Mouse (Mus musculus): ENCODE measurements around the gene Nfkbib. TPM values are rescaled to one million over a fixed set of nuclear protein-coding genes. Genes with fewer than 3 reads are reported as not detected.

The Nfkbib gene
- polyA plus RNA-seq, 1 experiment from 2014 or later: 65.8 TPM

- Histone ChIP-seq H3K4me1 (peaks cover 8% of the 10 kb centered on the region; the same call in 1 of the 2 replicates), H3K9ac (no peak overlapping the region), H3K36me3 (replicated peaks) (no peaks in the 10 kb centered on the region), H3K4me2 (no peak overlapping the region), H3K9me3 (no peaks in the 10 kb centered on the region), H3K27me3 (replicated peaks) (no peaks in the 10 kb centered on the region), H3K27ac (no peak overlapping the region), H3K4me3 (no peak overlapping the region)
- 76% methylated on average over 3 of the region's 3 CpGs for WGBS
- no peak for ATAC-seq (replicated peaks)
Observed at GRCm38 (mm10) chr7:28794496-28794895, 27.2 kb upstream of the Nfkbib start.

- no peak for ATAC-seq (replicated peaks)
- Histone ChIP-seq H3K27me3 (replicated peaks) (no peaks in the 10 kb centered on the region), H3K4me1 (peaks cover 8% of the 10 kb centered on the region; the same call in 1 of the 2 replicates), H3K4me2 (no peak overlapping the region), H3K9me3 (no peaks in the 10 kb centered on the region), H3K9ac (no peak overlapping the region), H3K4me3 (no peak overlapping the region), H3K27ac (no peak overlapping the region), H3K36me3 (replicated peaks) (no peaks in the 10 kb centered on the region)
- 48% methylated on average over 2 of the region's 2 CpGs for WGBS
Observed at GRCm38 (mm10) chr7:28793834-28794233, 26.5 kb upstream of the Nfkbib start.

- Histone ChIP-seq H3K9me3 (no peaks in the 10 kb centered on the region), H3K36me3 (replicated peaks) (no peaks in the 10 kb centered on the region; the same call in 1 of the 2 replicates), H3K27me3 (replicated peaks) (no peaks in the 10 kb centered on the region), H3K9ac (no peak overlapping the region), H3K4me2 (no peak overlapping the region), H3K4me1 (peaks cover 8% of the 10 kb centered on the region; the same call in 1 of the 2 replicates), H3K27ac (no peak overlapping the region), H3K4me3 (no peak overlapping the region)
- no peak for ATAC-seq (replicated peaks)
- WGBS: 88% methylated on average over 13 of the region's 14 CpGs
Observed at GRCm38 (mm10) chr7:28792391-28793185, 25.3 kb upstream of the Nfkbib start.

- ATAC-seq (replicated peaks): no peak
Observed at GRCm38 (mm10) chr7:28791706-28792105, 24.4 kb upstream of the Nfkbib start.

GRCm38 (mm10) chr7:28790066-28790806 is 22.9 kb upstream of the Nfkbib start:
- H3K4me1 ChIP-seq: no peaks in the 10 kb centered on the region
- no peak overlapping the region for H3K4me2 ChIP-seq
- no peak for ATAC-seq (replicated peaks)
- no peaks in the 10 kb centered on the region; the same call in 1 of the 2 replicates for H3K36me3 ChIP-seq (replicated peaks)
- 45% methylated on average over 8 of the region's 8 CpGs for WGBS
- no peaks in the 10 kb centered on the region for H3K9me3 ChIP-seq
- H3K9ac ChIP-seq: no peak overlapping the region
- H3K27ac ChIP-seq: no peak overlapping the region
- H3K27me3 ChIP-seq (replicated peaks): no peaks in the 10 kb centered on the region
- no peak overlapping the region for H3K4me3 ChIP-seq

More at GRCm38 (mm10) chr7:28791706-28792105, 24.4 kb upstream of the Nfkbib start:
- Histone ChIP-seq H3K4me2 (no peak overlapping the region), H3K27me3 (replicated peaks) (no peaks in the 10 kb centered on the region), H3K4me1 (peaks cover 4% of the 10 kb centered on the region; the same call in 1 of the 2 replicates), H3K36me3 (replicated peaks) (no peaks in the 10 kb centered on the region; the same call in 1 of the 2 replicates), H3K9me3 (no peaks in the 10 kb centered on the region), H3K9ac (no peak overlapping the region), H3K4me3 (no peak overlapping the region), H3K27ac (no peak overlapping the region)

- H3K36me3 ChIP-seq (replicated peaks): no peaks in the 10 kb centered on the region; the same call in 1 of the 2 replicates
- 85% methylated on average over 3 of the region's 3 CpGs for WGBS
- H3K27me3 ChIP-seq (replicated peaks): no peaks in the 10 kb centered on the region
- H3K9ac ChIP-seq: no peak overlapping the region
- no peaks in the 10 kb centered on the region for H3K9me3 ChIP-seq
- no peak overlapping the region for H3K4me3 ChIP-seq
- no peak overlapping the region for H3K4me2 ChIP-seq
- H3K27ac ChIP-seq: no peak overlapping the region
- no peaks in the 10 kb centered on the region for H3K4me1 ChIP-seq
- no peak for ATAC-seq (replicated peaks)
Observed at GRCm38 (mm10) chr7:28789235-28789634, 21.9 kb upstream of the Nfkbib start.

GRCm38 (mm10) chr7:28788307-28789195 is 21.2 kb upstream of the Nfkbib start, which contains the start of gene Rinl:
TSS of gene Rinl (plus strand) at chr7:28788969.
- Histone ChIP-seq H3K4me2 (no peak within 1 kb of the TSS), H3K9me3 (no peaks in the 10 kb centered on the region), H3K4me1 (no peaks in the 10 kb centered on the region), H3K27ac (no peak within 1 kb of the TSS), H3K9ac (no peak within 1 kb of the TSS), H3K4me3 (no peak within 1 kb of the TSS), H3K36me3 (replicated peaks) (no peaks in the 10 kb centered on the region; the same call in 1 of the 2 replicates), H3K27me3 (replicated peaks) (no peaks in the 10 kb centered on the region)
- WGBS: 69% methylated on average over 5 of the region's 5 CpGs
- no peak for ATAC-seq (replicated peaks)

- WGBS: 94% methylated on average over 9 of the region's 9 CpGs
- Histone ChIP-seq H3K9me3 (no peaks in the 10 kb centered on the region), H3K4me3 (no peak overlapping the region), H3K4me1 (no peaks in the 10 kb centered on the region), H3K36me3 (replicated peaks) (peaks cover 3% of the 10 kb centered on the region; the same call in 1 of the 2 replicates), H3K27me3 (replicated peaks) (no peaks in the 10 kb centered on the region), H3K27ac (no peak overlapping the region), H3K4me2 (no peak overlapping the region), H3K9ac (no peak overlapping the region)
- ATAC-seq (replicated peaks): no peak
Observed at GRCm38 (mm10) chr7:28787884-28788283, 20.6 kb upstream of the Nfkbib start.

- Histone ChIP-seq H3K9me3 (no peaks in the 10 kb centered on the region), H3K4me2 (no peak overlapping the region), H3K36me3 (replicated peaks) (peaks cover 4% of the 10 kb centered on the region; the same call in 1 of the 2 replicates), H3K4me1 (peaks cover 3% of the 10 kb centered on the region; the same call in 1 of the 2 replicates), H3K27me3 (replicated peaks) (no peaks in the 10 kb centered on the region), H3K27ac (no peak overlapping the region), H3K4me3 (no peak overlapping the region), H3K9ac (no peak overlapping the region)
- ATAC-seq (replicated peaks): no peak
- 82% methylated on average over 5 of the region's 5 CpGs for WGBS
Observed at GRCm38 (mm10) chr7:28785161-28785560, 17.8 kb upstream of the Nfkbib start.

- WGBS: 92% methylated on average over 8 of the region's 8 CpGs
- H3K4me1 ChIP-seq: peaks cover 4% of the 10 kb centered on the region; the same call in 1 of the 2 replicates
- H3K27me3 ChIP-seq (replicated peaks): no peaks in the 10 kb centered on the region
- H3K4me3 ChIP-seq: no peak overlapping the region
- H3K9ac ChIP-seq: no peak overlapping the region
- no peak overlapping the region for H3K27ac ChIP-seq
- no peaks in the 10 kb centered on the region for H3K9me3 ChIP-seq
- ATAC-seq (replicated peaks): no peak
- peaks cover 8% of the 10 kb centered on the region; the same call in 1 of the 2 replicates for H3K36me3 ChIP-seq (replicated peaks)
- no peak overlapping the region for H3K4me2 ChIP-seq
Observed at GRCm38 (mm10) chr7:28781261-28781663, 13.9 kb upstream of the Nfkbib start.

- Histone ChIP-seq H3K27me3 (replicated peaks) (no peaks in the 10 kb centered on the region), H3K27ac (no peak overlapping the region), H3K36me3 (replicated peaks) (peaks cover 8% of the 10 kb centered on the region; the same call in 1 of the 2 replicates), H3K4me2 (no peak overlapping the region), H3K4me1 (peaks cover 4% of the 10 kb centered on the region; the same call in 1 of the 2 replicates), H3K9ac (no peak overlapping the region), H3K4me3 (no peak overlapping the region), H3K9me3 (no peaks in the 10 kb centered on the region)
- ATAC-seq (replicated peaks): no peak
- 80% methylated on average over 7 of the region's 7 CpGs for WGBS
Observed at GRCm38 (mm10) chr7:28780857-28781256, 13.5 kb upstream of the Nfkbib start.

All from midbrain, embryonic 15.5 days (tissue).